Mouse (Mus musculus): ENCODE data around the gene Wwc1. TPM values are rescaled to one million over a fixed set of nuclear protein-coding genes. Genes with fewer than 3 reads are reported as not detected.

The Wwc1 gene
- polyA plus RNA-seq, 1 experiment from 2014 or later, result 4.2 TPM

Other genes with a start within 250 kb of the Wwc1 start
- gene Pank3, start 211.0 kb downstream of the Wwc1 start, polyA plus RNA-seq (2016; fragmentation: Nextera tagmentation; extraction: Ambion mirVana), result 13.9 and 15.2 TPM in 2 replicates
- 0.51 and 0.64 TPM in 2 replicates for gene Fbll1, start 181.6 kb downstream of the Wwc1 start, polyA plus RNA-seq (2016; fragmentation: Nextera tagmentation; extraction: Ambion mirVana)
- gene Rars, start 146.0 kb downstream of the Wwc1 start, polyA plus RNA-seq (2016; fragmentation: Nextera tagmentation; extraction: Ambion mirVana), result 110 and 115 TPM in 2 replicates

Measured in embryonic facial prominence, embryonic 10.5 days (tissue).